Mouse (Mus musculus): ENCODE measurements around the gene Adora2a.

DNA sequence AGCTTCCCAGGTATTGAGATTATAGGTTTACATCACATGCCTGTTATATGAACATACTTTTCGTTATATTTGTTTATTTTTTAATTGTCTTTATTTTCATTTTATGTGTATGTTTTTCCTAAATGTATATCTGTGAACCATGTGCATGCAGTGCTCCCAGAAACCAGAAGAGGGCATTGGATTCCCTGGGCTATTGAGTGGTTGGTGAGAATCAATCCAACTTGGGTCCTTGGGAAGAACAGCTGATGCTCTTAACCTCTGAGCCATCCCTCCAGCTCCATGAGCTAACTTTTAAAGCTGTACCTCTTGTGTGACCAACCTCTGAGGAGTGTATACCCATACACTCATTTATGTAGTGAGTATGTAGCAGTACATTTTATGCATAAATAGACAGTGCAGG, 39.2 kb upstream of the Adora2a start:
- TF ChIP-seq BHLHE40 (IDR thresholded peaks at IDR 0.05; ENCODE audit: borderline replicate concordance, low read depth, low read length) (no peak), GABPA (IDR thresholded peaks at IDR 0.05; ENCODE audit: low read depth, low read length) (no peak), POLR2A (IDR thresholded peaks at IDR 0.05; ENCODE audit: control insufficient read depth in 1 of 2, insufficient read depth in 1 of 2, low read depth in 1 of 2, low read length in 2 of 2, poor library complexity in 1 of 2) (no peak), ZC3H11A (IDR thresholded peaks at IDR 0.05; ENCODE audit: low read depth, low read length) (peak; percentile 32; the same call in 1 of the 2 replicates), EP300 (IDR thresholded peaks at IDR 0.05; ENCODE audit: low read depth in 1 of 2, low read length in 2 of 2) (no peak)
